Mouse (Mus musculus): ENCODE data around the gene Pp2d1. TPM values are rescaled to one million over a fixed set of nuclear protein-coding genes. Genes with fewer than 3 reads are reported as not detected.
"Not testable (repeated sequence)": the region's sequence is repeated elsewhere in the genome, so short reads cannot be mapped to it uniquely, and the experiment has no call there.

The Pp2d1 gene
- 0.21 and 0.22 TPM in 2 replicates for polyA plus RNA-seq (2014; fragmentation: Nextera tagmentation; extraction: Ambion mirVana)

DNA sequence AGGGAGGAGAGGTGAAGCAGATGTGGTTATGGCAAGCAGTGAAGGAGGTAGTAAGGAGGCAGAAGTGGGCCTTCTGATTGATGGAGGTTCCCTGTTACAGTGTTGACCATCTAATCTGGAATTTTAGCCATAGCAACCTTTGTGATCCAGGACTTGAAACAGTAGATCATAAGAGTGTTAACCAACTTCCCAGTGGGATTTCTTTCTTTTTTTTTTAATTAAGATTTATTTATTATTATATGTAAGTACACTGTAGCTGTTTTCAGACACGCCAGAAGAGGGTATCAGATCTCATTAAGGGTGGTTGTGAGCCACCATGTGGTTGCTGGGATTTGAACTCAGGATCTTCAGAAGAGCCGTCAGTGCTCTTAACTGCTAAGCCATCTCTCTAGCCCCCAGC is at the start of gene Pp2d1:
Gene Pp2d1, minus strand, starts transcription at position 101 of the 400 bp plus-strand sequence.
- H3K4me1 ChIP-seq (ENCODE audit: control insufficient read depth, insufficient read depth, low read length); H3K9ac ChIP-seq (ENCODE audit: low read depth, low read length); H3K27ac ChIP-seq (replicated peaks; ENCODE audit: low read depth, low read length); H3K4me2 ChIP-seq (ENCODE audit: low read depth, low read length); H3K4me3 ChIP-seq (ENCODE audit: low read depth, low read length); ATAC-seq (ENCODE audit: low read depth); H3K27me3 ChIP-seq (replicated peaks; ENCODE audit: control insufficient read depth, insufficient read depth, low read length); H3K9me3 ChIP-seq (ENCODE audit: control insufficient read depth, low read length); DNase-seq (ENCODE audit: low spot score); H3K36me3 ChIP-seq (ENCODE audit: control insufficient read depth, insufficient read depth, low read length): not testable (repeated sequence)
- 82% methylated on average over 2 of the region's 2 CpGs for WGBS

DNA sequence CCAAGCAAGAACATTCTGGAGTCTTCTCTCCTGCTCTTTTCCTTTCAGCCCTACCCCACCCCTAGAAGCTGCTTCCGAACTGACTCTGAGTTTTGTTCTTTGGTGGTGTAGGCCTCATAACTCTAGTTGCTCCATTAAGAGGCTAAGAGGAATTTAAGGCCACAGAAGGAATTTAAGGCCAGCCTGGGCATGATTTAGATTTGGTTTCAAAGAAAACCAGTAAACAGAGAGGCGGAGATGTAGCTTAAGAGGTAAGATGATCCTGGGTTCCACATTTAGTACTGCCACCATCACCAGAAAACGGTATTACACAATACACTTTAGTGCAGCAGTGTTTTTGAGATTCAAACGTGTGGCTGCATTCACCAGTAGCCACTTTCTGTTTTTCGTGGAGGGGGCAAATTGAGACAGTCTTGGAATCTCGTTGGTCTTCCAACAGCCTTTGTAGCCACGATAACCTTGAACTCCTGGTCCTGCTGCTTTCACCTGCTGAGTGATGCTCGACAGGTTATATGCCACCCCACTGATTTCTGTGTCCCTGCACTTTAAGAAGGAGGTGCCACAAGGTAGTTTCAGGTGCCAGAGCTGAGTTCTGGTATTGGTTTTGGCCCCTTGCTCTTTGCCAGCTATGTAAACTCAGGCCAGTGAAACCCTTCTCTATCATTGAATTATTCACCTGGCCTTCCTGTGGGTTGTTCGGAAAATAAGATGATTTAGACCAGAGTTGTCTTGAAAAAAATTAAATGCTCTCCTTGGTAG is 49.0 kb upstream of the Pp2d1 start:
- DNase-seq (ENCODE audit: low spot score): no peak
- no peaks in the 10 kb centered on the region for H3K27me3 ChIP-seq (replicated peaks; ENCODE audit: control insufficient read depth, insufficient read depth, low read length)
- H3K36me3 ChIP-seq (ENCODE audit: control insufficient read depth, insufficient read depth, low read length): no peaks in the 10 kb centered on the region
- 75% methylated on average over 9 of the region's 9 CpGs for WGBS
- no peaks in the 10 kb centered on the region for H3K9me3 ChIP-seq (ENCODE audit: control insufficient read depth, low read length)
- ATAC-seq (ENCODE audit: low read depth): no peak
- H3K9ac ChIP-seq (ENCODE audit: low read depth, low read length): no peak overlapping the region
- no peak overlapping the region for H3K4me2 ChIP-seq (ENCODE audit: low read depth, low read length)
- peak overlapping the region; percentile 65; the same call in 1 of the 2 replicates for H3K27ac ChIP-seq (replicated peaks; ENCODE audit: low read depth, low read length)
- no peak overlapping the region for H3K4me3 ChIP-seq (ENCODE audit: low read depth, low read length)
- peaks cover 17% of the 10 kb centered on the region for H3K4me1 ChIP-seq (ENCODE audit: control insufficient read depth, insufficient read depth, low read length)

- Histone ChIP-seq H3K36me3 (ENCODE audit: control insufficient read depth, insufficient read depth, low read length) (no peaks in the 10 kb centered on the region), H3K4me1 (ENCODE audit: control insufficient read depth, insufficient read depth, low read length) (peaks cover 17% of the 10 kb centered on the region), H3K9ac (ENCODE audit: low read depth, low read length) (no peak overlapping the region), H3K27me3 (replicated peaks; ENCODE audit: control insufficient read depth, insufficient read depth, low read length) (no peaks in the 10 kb centered on the region), H3K4me3 (ENCODE audit: low read depth, low read length) (no peak overlapping the region), H3K27ac (replicated peaks; ENCODE audit: low read depth, low read length) (peak overlapping the region; percentile 65), H3K4me2 (ENCODE audit: low read depth, low read length) (0 out of 2 replicates have a peak overlapping the region, but pooled peaks have one; percentile 26), H3K9me3 (ENCODE audit: control insufficient read depth, low read length) (no peaks in the 10 kb centered on the region)
- 39% methylated on average over 14 of the region's 14 CpGs for WGBS
- peak; percentile 68 for ATAC-seq (ENCODE audit: low read depth)
- DNase-seq (ENCODE audit: low spot score): peak; percentile 93
Measured at GRCm38 (mm10) chr17:53587074-53587851, 48.0 kb upstream of the Pp2d1 start.

GRCm38 (mm10) chr17:53583846-53584579 is 44.8 kb upstream of the Pp2d1 start:
- no peaks in the 10 kb centered on the region for H3K36me3 ChIP-seq (ENCODE audit: control insufficient read depth, insufficient read depth, low read length)
- H3K9me3 ChIP-seq (ENCODE audit: control insufficient read depth, low read length): no peaks in the 10 kb centered on the region
- H3K27ac ChIP-seq (replicated peaks; ENCODE audit: low read depth, low read length): no peak overlapping the region
- H3K27me3 ChIP-seq (replicated peaks; ENCODE audit: control insufficient read depth, insufficient read depth, low read length): no peaks in the 10 kb centered on the region
- H3K4me3 ChIP-seq (ENCODE audit: low read depth, low read length): no peak overlapping the region
- H3K4me2 ChIP-seq (ENCODE audit: low read depth, low read length): no peak overlapping the region
- DNase-seq (ENCODE audit: low spot score) (no peak), ATAC-seq (ENCODE audit: low read depth) (no peak)
- H3K4me1 ChIP-seq (ENCODE audit: control insufficient read depth, insufficient read depth, low read length): peaks cover 17% of the 10 kb centered on the region
- 79% methylated on average over 11 of the region's 11 CpGs for WGBS
- no peak overlapping the region for H3K9ac ChIP-seq (ENCODE audit: low read depth, low read length)

DNA sequence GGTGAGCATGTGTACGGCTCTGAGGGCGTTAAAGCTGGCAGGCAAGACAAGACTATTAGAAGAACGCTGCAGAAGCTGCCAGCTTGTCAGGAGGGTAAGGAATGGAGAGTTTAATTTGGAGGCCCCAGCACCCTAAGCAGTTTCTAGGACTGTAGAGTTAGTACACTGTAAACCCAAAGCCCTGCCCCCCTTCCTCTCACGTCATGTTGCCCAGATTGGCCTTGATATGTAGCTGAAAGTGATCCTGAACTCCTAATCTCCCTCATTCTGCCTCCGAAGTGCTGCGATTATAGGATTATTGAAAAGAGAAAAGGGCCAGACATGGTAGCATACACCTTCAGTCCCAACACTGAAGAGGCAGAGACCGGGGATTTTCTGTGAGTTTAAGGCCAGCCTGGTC is 43.6 kb upstream of the Pp2d1 start:
- no peak for ATAC-seq (ENCODE audit: low read depth)
- no peak overlapping the region for H3K4me2 ChIP-seq (ENCODE audit: low read depth, low read length)
- no peak overlapping the region for H3K27ac ChIP-seq (replicated peaks; ENCODE audit: low read depth, low read length)
- H3K36me3 ChIP-seq (ENCODE audit: control insufficient read depth, insufficient read depth, low read length): no peaks in the 10 kb centered on the region
- DNase-seq (ENCODE audit: low spot score): no peak
- H3K27me3 ChIP-seq (replicated peaks; ENCODE audit: control insufficient read depth, insufficient read depth, low read length): no peaks in the 10 kb centered on the region
- H3K4me1 ChIP-seq (ENCODE audit: control insufficient read depth, insufficient read depth, low read length): peaks cover 12% of the 10 kb centered on the region
- 81% methylated on average over 7 of the region's 7 CpGs for WGBS
- no peaks in the 10 kb centered on the region for H3K9me3 ChIP-seq (ENCODE audit: control insufficient read depth, low read length)
- no peak overlapping the region for H3K9ac ChIP-seq (ENCODE audit: low read depth, low read length)
- H3K4me3 ChIP-seq (ENCODE audit: low read depth, low read length): no peak overlapping the region

- H3K9me3 ChIP-seq (ENCODE audit: control insufficient read depth, low read length): no peaks in the 10 kb centered on the region
- H3K4me2 ChIP-seq (ENCODE audit: low read depth, low read length): no peak overlapping the region
- no peak for ATAC-seq (ENCODE audit: low read depth)
Measured at GRCm38 (mm10) chr17:53582026-53582585, 42.9 kb upstream of the Pp2d1 start.

GRCm38 (mm10) chr17:53580237-53580636 is 41.0 kb upstream of the Pp2d1 start:
- Histone ChIP-seq H3K9ac (ENCODE audit: low read depth, low read length) (no peak overlapping the region), H3K4me3 (ENCODE audit: low read depth, low read length) (no peak overlapping the region), H3K36me3 (ENCODE audit: control insufficient read depth, insufficient read depth, low read length) (no peaks in the 10 kb centered on the region), H3K27me3 (replicated peaks; ENCODE audit: control insufficient read depth, insufficient read depth, low read length) (no peaks in the 10 kb centered on the region), H3K27ac (replicated peaks; ENCODE audit: low read depth, low read length) (no peak overlapping the region), H3K4me1 (ENCODE audit: control insufficient read depth, insufficient read depth, low read length) (no peaks in the 10 kb centered on the region), H3K9me3 (ENCODE audit: control insufficient read depth, low read length) (no peaks in the 10 kb centered on the region), H3K4me2 (ENCODE audit: low read depth, low read length) (no peak overlapping the region)
- ATAC-seq (ENCODE audit: low read depth) (no peak), DNase-seq (ENCODE audit: low spot score) (no peak)
- 82% methylated on average over 3 of the region's 3 CpGs for WGBS

More at GRCm38 (mm10) chr17:53582026-53582585, 42.9 kb upstream of the Pp2d1 start:
- Histone ChIP-seq H3K4me3 (ENCODE audit: low read depth, low read length) (no peak overlapping the region), H3K4me1 (ENCODE audit: control insufficient read depth, insufficient read depth, low read length) (peaks cover 5% of the 10 kb centered on the region), H3K27ac (replicated peaks; ENCODE audit: low read depth, low read length) (no peak overlapping the region), H3K9ac (ENCODE audit: low read depth, low read length) (no peak overlapping the region), H3K27me3 (replicated peaks; ENCODE audit: control insufficient read depth, insufficient read depth, low read length) (no peaks in the 10 kb centered on the region), H3K36me3 (ENCODE audit: control insufficient read depth, insufficient read depth, low read length) (no peaks in the 10 kb centered on the region)
- no peak for DNase-seq (ENCODE audit: low spot score)
- WGBS: 48% methylated on average over 4 of the region's 4 CpGs

- 63% methylated on average over 4 of the region's 4 CpGs for WGBS
Measured at GRCm38 (mm10) chr17:53579612-53580011, 40.4 kb upstream of the Pp2d1 start.

More at GRCm38 (mm10) chr17:53579612-53580011, 40.4 kb upstream of the Pp2d1 start:
- H3K4me1 ChIP-seq (ENCODE audit: control insufficient read depth, insufficient read depth, low read length): no peaks in the 10 kb centered on the region
- no peak overlapping the region for H3K9ac ChIP-seq (ENCODE audit: low read depth, low read length)
- no peak overlapping the region for H3K27ac ChIP-seq (replicated peaks; ENCODE audit: low read depth, low read length)
- no peak overlapping the region for H3K4me3 ChIP-seq (ENCODE audit: low read depth, low read length)
- DNase-seq (ENCODE audit: low spot score) (no peak), ATAC-seq (ENCODE audit: low read depth) (no peak)
- no peak overlapping the region for H3K4me2 ChIP-seq (ENCODE audit: low read depth, low read length)
- H3K9me3 ChIP-seq (ENCODE audit: control insufficient read depth, low read length): no peaks in the 10 kb centered on the region
- H3K27me3 ChIP-seq (replicated peaks; ENCODE audit: control insufficient read depth, insufficient read depth, low read length): no peaks in the 10 kb centered on the region
- H3K36me3 ChIP-seq (ENCODE audit: control insufficient read depth, insufficient read depth, low read length): no peaks in the 10 kb centered on the region

All from embryonic facial prominence, embryonic 14.5 days (tissue).